Mouse (Mus musculus) ovary, adult 18-20 months (tissue): ENCODE data around the gene Sat2.

Experiments used
- DNase-seq: peaks from one replicate; pipeline ENCODE4 v3.0.0; 2022; ENCODE audit warnings: low spot score, mixed read lengths

Gene Sat2

GRCm38 (mm10) chr11:69633128-69633866 is 11.5 kb downstream of the Sat2 start:
- peak; percentile 62 for DNase-seq

GRCm38 (mm10) chr11:69635471-69635870 is 13.6 kb downstream of the Sat2 start:
- DNase-seq: no peak

- DNase-seq: no peak
These were observed 24.0 kb downstream of the Sat2 start for GRCm38 (mm10) chr11:69645860-69646259.

GRCm38 (mm10) chr11:69653399-69653798 is 31.6 kb downstream of the Sat2 start:
- no peak for DNase-seq

- DNase-seq: no peak
These were observed 32.9 kb downstream of the Sat2 start for GRCm38 (mm10) chr11:69654760-69655159.

- DNase-seq: no peak
These were observed 33.6 kb downstream of the Sat2 start, which contains the start of gene Sox15 for GRCm38 (mm10) chr11:69655264-69656064. TSS of gene Sox15 (plus strand) at chr11:69655314.

GRCm38 (mm10) chr11:69656065-69656455 is 34.2 kb downstream of the Sat2 start:
- DNase-seq: no peak

- DNase-seq: no peak
These were observed 35.0 kb downstream of the Sat2 start for GRCm38 (mm10) chr11:69656617-69657461.

GRCm38 (mm10) chr11:69657462-69657881 is 35.6 kb downstream of the Sat2 start:
- DNase-seq: no peak

- peak; percentile 74 for DNase-seq
These were observed 39.5 kb downstream of the Sat2 start for GRCm38 (mm10) chr11:69661221-69661881.

GRCm38 (mm10) chr11:69662213-69662966 is 40.6 kb downstream of the Sat2 start, which contains the start of gene Mpdu1:
TSS of gene Mpdu1 (minus strand) at chr11:69662642.
- peak; percentile 96 for DNase-seq

GRCm38 (mm10) chr11:69662967-69663671 is 41.3 kb downstream of the Sat2 start:
- no peak for DNase-seq

- DNase-seq: no peak
These were observed 42.0 kb downstream of the Sat2 start for GRCm38 (mm10) chr11:69663795-69664194.

GRCm38 (mm10) chr11:69664841-69665240 is 43.0 kb downstream of the Sat2 start:
- no peak for DNase-seq

- no peak for DNase-seq
These were observed 43.7 kb downstream of the Sat2 start for GRCm38 (mm10) chr11:69665457-69665960.

- DNase-seq: no peak
These were observed 44.3 kb downstream of the Sat2 start, which contains the start of gene Cd68 for GRCm38 (mm10) chr11:69665961-69666664. TSS of gene Cd68 (minus strand) at chr11:69666153.

GRCm38 (mm10) chr11:69666665-69667005 is 44.8 kb downstream of the Sat2 start:
- DNase-seq: no peak

- DNase-seq: peak; percentile 85
These were observed 49.2 kb downstream of the Sat2 start for GRCm38 (mm10) chr11:69670786-69671725.
